Mouse (Mus musculus) intestine, embryonic 14.5 days (tissue): ENCODE data around the gene Bahcc1. TPM values are rescaled to one million over a fixed set of nuclear protein-coding genes. Genes with fewer than 3 reads are reported as not detected.

Experiments
- ATAC-seq: fragments of 200-750 bp; cut with Nextera tagmentation; replicated peaks from 2 replicates; pipeline ENCODE4 v1.8.0; 2017; ENCODE audit warnings: low read depth, moderate number of reproducible peaks, moderate TSS enrichment, moderate library complexity; ENCODE audit not compliant: low FRiP score, low TSS enrichment
- DNase-seq: peaks from one replicate; pipeline ENCODE4 v3.0.0-alpha.2; 2018; ENCODE audit warnings: low spot score
- H3K27ac ChIP-seq: fragments of 300-500 bp; sonication (generic); 2 replicates; pipeline ENCODE4 v1.5.1; 2014; ENCODE audit warnings: low read depth, mild to moderate bottlenecking, control low read depth
- H3K27me3 ChIP-seq: fragments of 300-500 bp; sonication (generic); replicated peaks from 2 replicates; pipeline ENCODE4 v1.6.1; 2014; ENCODE audit warnings: low read length, control low read depth; ENCODE audit not compliant: control insufficient read depth, insufficient read depth
- H3K36me3 ChIP-seq: fragments of 300-500 bp; sonication (generic); 2 replicates; pipeline ENCODE4 v1.6.1; 2014; ENCODE audit warnings: low read length, control low read depth; ENCODE audit not compliant: control insufficient read depth, insufficient read depth
- H3K4me1 ChIP-seq: fragments of 300-500 bp; sonication (generic); replicated peaks from 2 replicates; pipeline ENCODE4 v1.6.1; 2014; ENCODE audit warnings: low read length, control low read depth, mixed read lengths; ENCODE audit not compliant: control insufficient read depth, insufficient read depth
- H3K4me2 ChIP-seq: fragments of 300-500 bp; sonication (generic); 2 replicates; pipeline ENCODE4 v1.6.1; 2014; ENCODE audit warnings: low read length
- H3K4me3 ChIP-seq: fragments of 300-500 bp; sonication (generic); 2 replicates; pipeline ENCODE4 v1.5.1; 2014; ENCODE audit warnings: low read depth, low read length, control low read depth, mixed read lengths
- H3K9ac ChIP-seq: fragments of 300-500 bp; sonication (generic); 2 replicates; pipeline ENCODE4 v1.6.1; 2014; ENCODE audit warnings: mild to moderate bottlenecking, low read length
- H3K9me3 ChIP-seq: fragments of 300-500 bp; sonication (generic); 2 replicates; pipeline ENCODE4 v1.6.1; 2016; ENCODE audit warnings: low read length, control low read depth; ENCODE audit not compliant: control insufficient read depth
- WGBS: fragments of 180-500 bp; shearing (Covaris S2); extraction: QIAGEN DNeasy Blood & Tissue Kit; methylation state at CpG from one replicate; pipeline ENCODE4 v1.1.7; 2014; 5-methylcytosine and 5-hydroxymethylcytosine counted together
- polyA plus RNA-seq: library from polyadenylated mRNA; unstranded; fragments of >200 nt; fragmentation: Nextera tagmentation; extraction: Ambion mirVana; gene quantifications from 2 replicates; pipeline ENCODE4 v1.2.1, GENCODE M21; 2014

The Bahcc1 gene
- polyA plus RNA-seq, 1 experiment from 2014 or later = 12.7 TPM

DNA sequence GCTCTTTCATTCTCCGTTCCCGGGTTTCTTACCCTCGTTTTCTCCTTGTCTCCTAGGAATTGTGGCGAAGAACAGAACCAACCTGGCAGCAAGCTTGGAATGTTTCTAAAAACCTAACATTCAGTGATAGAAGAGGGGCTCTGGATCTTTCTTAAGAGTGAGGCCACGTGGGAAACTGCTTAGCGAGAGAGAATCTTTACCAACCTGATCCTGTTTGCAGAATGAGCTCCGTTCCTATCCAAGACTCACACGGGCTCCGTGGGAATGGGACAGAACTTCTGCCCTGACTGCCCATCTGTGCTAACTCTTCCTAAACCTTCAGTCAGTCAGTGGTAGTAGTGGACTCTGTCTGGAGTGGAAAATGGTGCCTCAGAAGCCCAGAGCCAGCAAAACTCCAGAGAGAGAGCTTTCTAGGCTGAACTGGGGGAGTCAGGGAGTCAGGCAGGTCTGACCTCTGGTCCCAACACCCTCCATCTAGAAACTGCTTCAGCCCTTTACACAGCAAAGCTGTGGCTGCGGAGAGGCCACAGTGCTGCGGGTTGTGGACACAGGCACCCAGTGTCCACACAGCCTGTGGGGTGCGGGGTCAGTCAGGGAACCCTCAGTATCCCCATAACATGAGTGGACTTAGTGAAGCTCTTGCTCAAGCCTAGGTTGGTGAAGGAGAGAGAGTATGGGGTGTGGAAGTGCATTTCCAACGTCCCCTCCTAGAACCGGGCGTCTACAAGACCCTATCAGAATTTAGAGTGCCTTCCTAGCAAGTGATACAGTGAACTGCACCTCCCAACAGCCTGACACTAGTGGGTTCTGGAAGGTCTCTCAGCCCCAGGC, 73.0 kb downstream of the Bahcc1 start:
- peak; percentile 4; the same call in 1 of the 2 replicates for ATAC-seq
- H3K4me1 ChIP-seq = peaks cover 30% of the 10 kb centered on the region

DNA sequence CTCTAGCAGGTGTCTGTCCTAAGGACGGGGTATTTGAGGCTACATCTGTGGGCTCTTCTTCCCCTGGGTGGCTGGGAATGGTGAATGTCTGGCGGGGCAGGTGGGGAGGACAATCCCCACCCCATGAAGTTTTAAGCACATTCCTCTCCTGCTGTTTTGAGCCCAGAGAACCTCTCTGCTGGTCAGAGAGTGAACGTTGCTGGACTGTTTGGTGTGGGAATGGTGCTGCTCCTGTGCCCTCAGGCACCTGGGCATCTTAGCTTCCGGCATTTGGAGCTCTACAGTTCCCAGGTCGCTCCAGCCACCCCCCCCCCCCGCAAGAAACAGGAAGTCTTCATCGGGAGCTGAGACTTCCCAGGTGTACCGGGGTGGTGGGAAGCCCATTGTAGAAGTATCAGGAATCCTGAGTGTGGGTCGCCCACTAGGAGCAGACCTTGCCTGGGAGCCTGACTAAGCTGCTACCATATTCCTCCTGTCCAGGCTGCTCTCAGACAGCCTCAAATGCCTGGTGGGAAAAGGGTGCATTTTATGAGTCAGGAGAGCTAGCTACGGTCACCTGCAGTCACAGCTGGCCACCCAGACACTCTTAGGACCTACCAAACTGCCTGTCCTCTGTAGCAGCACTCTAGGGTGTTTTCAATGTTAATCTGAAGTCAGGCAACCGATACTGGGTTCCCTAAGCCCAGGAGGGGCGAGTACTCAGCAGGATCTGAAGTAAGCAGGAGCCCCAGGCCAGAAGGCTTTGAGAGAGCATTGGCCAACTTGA, 73.8 kb downstream of the Bahcc1 start:
- Histone ChIP-seq H3K36me3 (no peaks in the 10 kb centered on the region), H3K4me2 (peak overlapping the region; percentile 76), H3K27me3 (no peaks in the 10 kb centered on the region), H3K9ac (no peak overlapping the region; the same call in 1 of the 2 replicates), H3K4me1 (peaks cover 33% of the 10 kb centered on the region), H3K27ac (no peak overlapping the region), H3K9me3 (no peaks in the 10 kb centered on the region), H3K4me3 (no peak overlapping the region)
- DNase-seq (no peak), ATAC-seq (no peak)
- 57% methylated on average over 12 of the region's 12 CpGs for WGBS

More for the DNA sequence above, 73.0 kb downstream of the Bahcc1 start:
- Histone ChIP-seq H3K4me3 (peak overlapping the region; percentile 52), H3K9ac (peak overlapping the region; percentile 56), H3K27ac (peak overlapping the region; percentile 82), H3K27me3 (no peaks in the 10 kb centered on the region), H3K36me3 (no peaks in the 10 kb centered on the region), H3K9me3 (no peaks in the 10 kb centered on the region), H3K4me2 (peak overlapping the region; percentile 76)
- no peak for DNase-seq
- WGBS = 22% methylated on average over 15 of the region's 15 CpGs

DNA sequence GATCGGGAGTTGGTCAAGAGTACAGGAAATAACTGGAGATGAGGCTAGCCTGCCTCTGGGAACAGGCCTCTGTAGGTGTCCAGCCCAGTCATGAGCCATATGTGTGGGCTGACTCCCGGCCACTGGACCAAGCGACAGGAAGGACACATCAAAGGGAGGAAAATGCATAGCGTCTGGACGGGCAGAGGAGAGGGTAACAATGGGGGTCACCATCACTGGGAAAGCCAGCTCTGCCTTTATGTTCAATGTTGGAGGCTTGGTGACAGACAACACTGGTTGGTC, 74.3 kb downstream of the Bahcc1 start:
- H3K4me3 ChIP-seq = no peak overlapping the region
- 0 out of 2 replicates have a peak overlapping the region, but pooled peaks have one; percentile 16 for H3K27ac ChIP-seq
- H3K9ac ChIP-seq = no peak overlapping the region
- H3K9me3 ChIP-seq = no peaks in the 10 kb centered on the region
- DNase-seq (no peak), ATAC-seq (no peak)
- no peaks in the 10 kb centered on the region for H3K36me3 ChIP-seq
- H3K27me3 ChIP-seq = no peaks in the 10 kb centered on the region
- 36% methylated on average over 5 of the region's 5 CpGs for WGBS
- no peak overlapping the region for H3K4me2 ChIP-seq
- H3K4me1 ChIP-seq = peaks cover 38% of the 10 kb centered on the region

DNA sequence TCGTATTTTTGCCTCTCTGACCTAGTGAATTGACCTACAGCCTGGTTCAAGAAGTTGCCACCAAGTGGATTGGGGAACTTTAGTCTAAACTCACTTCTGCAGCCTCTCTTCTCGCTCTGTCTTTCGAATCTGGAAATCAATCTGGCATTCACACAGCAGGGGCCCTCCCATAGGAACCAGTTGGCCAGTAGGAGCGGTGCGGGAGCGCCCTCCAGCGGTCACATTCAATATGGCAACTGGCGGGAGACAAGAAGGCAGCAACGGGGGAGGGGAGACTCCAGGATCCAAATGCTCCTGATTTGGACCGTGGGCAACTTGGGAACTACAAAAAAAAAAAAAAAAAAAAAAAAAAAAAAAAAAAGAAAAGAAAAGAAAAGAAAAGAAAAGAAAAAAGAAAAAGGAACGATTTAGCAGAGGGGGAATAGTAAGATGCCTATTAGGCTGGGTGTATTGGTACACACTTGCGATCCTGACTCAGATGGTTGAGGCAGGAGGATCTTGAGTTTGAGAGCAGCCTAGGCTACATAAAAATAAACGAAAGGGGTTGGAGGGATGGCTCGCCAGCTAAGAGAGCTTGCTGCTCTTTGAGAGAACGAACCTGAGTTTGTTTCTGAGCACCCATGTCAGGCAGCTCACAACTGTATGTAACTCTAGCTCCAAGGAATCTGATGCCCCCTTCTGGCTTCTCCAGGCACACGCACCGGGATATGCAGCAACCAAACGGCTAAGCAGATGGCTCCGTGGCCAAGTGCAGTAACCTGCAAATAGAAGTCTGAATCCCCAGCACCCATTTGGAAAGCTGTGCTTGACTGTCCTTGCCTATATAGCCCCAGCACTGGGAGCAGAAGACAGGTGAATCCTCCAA, 75.1 kb downstream of the Bahcc1 start:
- Histone ChIP-seq H3K9ac (no peak overlapping the region), H3K4me2 (no peak overlapping the region), H3K27ac (0 out of 2 replicates have a peak overlapping the region, but pooled peaks have one; percentile 16), H3K4me3 (no peak overlapping the region), H3K4me1 (peaks cover 41% of the 10 kb centered on the region), H3K36me3 (no peaks in the 10 kb centered on the region), H3K9me3 (no peaks in the 10 kb centered on the region), H3K27me3 (no peaks in the 10 kb centered on the region)
- ATAC-seq = no peak
- peak; percentile 100 for DNase-seq
- 8% methylated on average over 19 of the region's 19 CpGs for WGBS

- Histone ChIP-seq H3K9me3 (no peaks in the 10 kb centered on the region), H3K27ac (no peak overlapping the region), H3K9ac (no peak overlapping the region), H3K4me3 (no peak overlapping the region), H3K4me1 (peaks cover 41% of the 10 kb centered on the region), H3K27me3 (no peaks in the 10 kb centered on the region), H3K36me3 (no peaks in the 10 kb centered on the region), H3K4me2 (no peak overlapping the region)
- ATAC-seq (no peak), DNase-seq (peak; percentile 43)
- 48% methylated on average over 15 of the region's 15 CpGs for WGBS
Measured at GRCm38 (mm10) chr11:120308441-120309320, 75.9 kb downstream of the Bahcc1 start.

GRCm38 (mm10) chr11:120310813-120311312, 78.1 kb downstream of the Bahcc1 start:
- Histone ChIP-seq H3K9ac (peak overlapping the region; percentile 65), H3K4me1 (peaks cover 40% of the 10 kb centered on the region), H3K4me3 (peak overlapping the region; percentile 30), H3K9me3 (no peaks in the 10 kb centered on the region), H3K4me2 (peak overlapping the region; percentile 77), H3K36me3 (no peaks in the 10 kb centered on the region), H3K27ac (peak overlapping the region; percentile 78), H3K27me3 (no peaks in the 10 kb centered on the region)
- peak; percentile 92 for DNase-seq
- 1% methylated on average over 45 of the region's 45 CpGs for WGBS
- ATAC-seq = peak; percentile 88

DNA sequence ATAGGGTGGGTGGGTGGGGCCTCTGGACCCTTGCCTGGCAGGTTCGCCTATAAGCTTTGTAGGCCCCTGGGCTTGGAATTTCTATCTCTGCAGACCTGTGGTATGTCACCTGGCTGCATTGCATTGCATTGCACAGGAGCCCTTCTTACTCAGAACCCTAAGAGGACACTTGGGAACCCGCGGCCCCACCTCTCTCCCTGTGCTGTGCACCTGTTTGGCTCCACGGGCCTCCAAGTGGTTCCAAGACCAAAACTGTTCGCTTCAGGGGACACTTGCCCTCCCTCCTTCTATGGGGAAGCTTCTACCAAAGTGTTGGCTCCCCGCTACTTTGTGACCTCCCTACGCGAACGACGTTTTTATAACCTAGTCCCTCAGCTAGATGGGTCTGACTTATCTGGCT, 78.8 kb downstream of the Bahcc1 start:
- Histone ChIP-seq H3K9me3 (no peaks in the 10 kb centered on the region), H3K9ac (peak overlapping the region; percentile 65; the same call in 1 of the 2 replicates), H3K4me2 (peak overlapping the region; percentile 77), H3K27ac (peak overlapping the region; percentile 78), H3K27me3 (no peaks in the 10 kb centered on the region), H3K36me3 (no peaks in the 10 kb centered on the region), H3K4me3 (peak overlapping the region; percentile 30; the same call in 1 of the 2 replicates), H3K4me1 (peaks cover 33% of the 10 kb centered on the region)
- 35% methylated on average over 10 of the region's 10 CpGs for WGBS
- ATAC-seq (no peak), DNase-seq (peak; percentile 64)
